Mouse (Mus musculus): ENCODE results near the gene Tpp1.
A peak's percentile ranks its signal among the peaks of the same experiment; 100 is the strongest.
"Not testable (repeated sequence)": the region's sequence is repeated elsewhere in the genome, so short reads cannot be mapped to it uniquely, and the experiment has no call there.

Gene Tpp1

GRCm38 (mm10) chr7:105761813-105762484, 9.9 kb upstream of the Tpp1 start:
- DNase-seq: no peak

GRCm38 (mm10) chr7:105753281-105753680, 1.2 kb upstream of the Tpp1 start:
- DNase-seq: no peak

- DNase-seq: no peak
Measured at GRCm38 (mm10) chr7:105752716-105753115, 681 bp upstream of the Tpp1 start.

GRCm38 (mm10) chr7:105747776-105748175, 4.3 kb downstream of the Tpp1 start:
- no peak for DNase-seq

- DNase-seq: peak; percentile 90
Measured at GRCm38 (mm10) chr7:105743926-105744590, 8.0 kb downstream of the Tpp1 start, which contains the start of gene Taf10. TSS of gene Taf10 (minus strand) at chr7:105744361.

GRCm38 (mm10) chr7:105743246-105743925, 8.6 kb downstream of the Tpp1 start:
- not testable (repeated sequence) for DNase-seq

- not testable (repeated sequence) for DNase-seq
Measured at GRCm38 (mm10) chr7:105742539-105743215, 9.4 kb downstream of the Tpp1 start.

- DNase-seq: no peak
Measured at GRCm38 (mm10) chr7:105741978-105742377, 10.1 kb downstream of the Tpp1 start.

GRCm38 (mm10) chr7:105740851-105741250, 11.2 kb downstream of the Tpp1 start:
- no peak for DNase-seq

- no peak for DNase-seq
Measured at GRCm38 (mm10) chr7:105740089-105740795, 11.8 kb downstream of the Tpp1 start.

GRCm38 (mm10) chr7:105738948-105739347, 13.1 kb downstream of the Tpp1 start:
- DNase-seq: peak; percentile 55

GRCm38 (mm10) chr7:105738286-105738685, 13.7 kb downstream of the Tpp1 start:
- DNase-seq: no peak

GRCm38 (mm10) chr7:105737648-105738047, 14.4 kb downstream of the Tpp1 start:
- DNase-seq: no peak

GRCm38 (mm10) chr7:105736911-105737521, 15.0 kb downstream of the Tpp1 start, which contains the start of gene Rrp8:
TSS of gene Rrp8 (minus strand) at chr7:105737385.
- DNase-seq: peak; percentile 68

GRCm38 (mm10) chr7:105736264-105736901, 15.7 kb downstream of the Tpp1 start, which contains the start of gene Ilk:
TSS of gene Ilk (plus strand) at chr7:105736592.
- DNase-seq: peak; percentile 93

GRCm38 (mm10) chr7:105735464-105735863, 16.6 kb downstream of the Tpp1 start:
- not testable (repeated sequence) for DNase-seq

GRCm38 (mm10) chr7:105734826-105735225, 17.2 kb downstream of the Tpp1 start:
- no peak for DNase-seq

GRCm38 (mm10) chr7:105733836-105734235, 18.2 kb downstream of the Tpp1 start:
- DNase-seq: no peak

GRCm38 (mm10) chr7:105728701-105729428, 23.2 kb downstream of the Tpp1 start:
- no peak for DNase-seq

GRCm38 (mm10) chr7:105726980-105727325, 25.1 kb downstream of the Tpp1 start:
- no peak for DNase-seq

All from kidney, adult 18-20 months (tissue).